Mouse (Mus musculus) cerebellum, adult 9-11 months (tissue): ENCODE data around the gene Pmm1.
"Not testable (repeated sequence)": the region's sequence is repeated elsewhere in the genome, so short reads cannot be mapped to it uniquely, and the experiment has no call there.

Experiments used
- DNase-seq: peaks from one replicate; pipeline ENCODE4 v3.0.0; 2022

Gene Pmm1

DNA sequence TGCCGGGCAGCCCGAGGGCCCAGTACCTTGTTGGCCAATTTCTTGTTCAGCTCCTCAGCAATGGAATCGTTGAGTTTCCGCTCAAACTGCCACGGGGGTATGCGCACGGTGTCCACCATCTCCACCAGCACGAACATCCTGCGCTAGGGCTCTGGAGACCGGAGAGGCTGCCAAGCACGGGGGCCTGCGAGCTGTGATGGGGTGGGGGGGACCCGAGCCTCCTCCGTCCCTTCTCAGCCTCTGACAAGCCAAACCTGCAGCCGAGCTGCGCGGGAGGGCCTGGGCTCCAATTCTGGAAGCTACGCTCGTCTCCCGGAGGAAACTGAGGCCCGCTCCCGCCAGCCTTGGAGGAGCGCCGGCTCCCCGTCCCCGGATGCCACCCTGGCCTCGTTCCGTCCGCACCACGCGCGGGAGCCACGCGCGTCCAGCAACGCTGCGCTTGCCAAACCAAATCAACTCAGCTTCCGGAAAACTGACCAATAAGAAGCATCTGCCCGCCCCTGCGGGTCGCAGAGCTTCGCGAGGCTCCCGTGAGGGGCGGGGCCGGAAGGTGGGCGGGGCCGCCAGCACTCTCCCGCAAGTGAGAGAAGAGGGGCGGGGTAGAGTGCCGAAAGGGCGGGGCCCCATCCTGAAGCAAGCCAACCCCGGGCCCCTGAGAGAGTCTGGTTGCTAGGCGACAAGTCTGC is 34.8 kb downstream of the Pmm1 start, which contains the start of gene Polr3h:
Gene Polr3h (minus strand): TSS at position 481 of the 686 bp plus-strand sequence.
- DNase-seq: peak; percentile 95

DNA sequence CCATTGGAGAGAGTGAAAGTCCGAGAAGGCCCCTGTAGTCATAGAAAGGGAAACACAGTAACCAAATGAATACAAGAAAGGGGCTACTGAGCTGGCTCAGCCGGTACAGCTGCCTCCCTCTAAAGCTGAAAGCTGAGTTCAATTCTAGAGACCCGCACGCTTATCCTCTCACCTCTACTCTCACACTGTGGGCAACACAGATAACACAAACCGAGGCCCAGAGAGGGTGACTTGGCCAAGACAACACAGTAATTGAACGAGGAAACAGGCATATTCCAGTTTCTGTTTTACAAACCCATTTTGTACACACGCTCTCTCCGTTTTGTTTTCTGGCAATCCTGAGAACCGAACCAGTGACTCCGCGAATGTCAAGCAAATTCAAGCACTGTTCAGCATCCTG is 35.8 kb downstream of the Pmm1 start:
- DNase-seq: no peak

DNA sequence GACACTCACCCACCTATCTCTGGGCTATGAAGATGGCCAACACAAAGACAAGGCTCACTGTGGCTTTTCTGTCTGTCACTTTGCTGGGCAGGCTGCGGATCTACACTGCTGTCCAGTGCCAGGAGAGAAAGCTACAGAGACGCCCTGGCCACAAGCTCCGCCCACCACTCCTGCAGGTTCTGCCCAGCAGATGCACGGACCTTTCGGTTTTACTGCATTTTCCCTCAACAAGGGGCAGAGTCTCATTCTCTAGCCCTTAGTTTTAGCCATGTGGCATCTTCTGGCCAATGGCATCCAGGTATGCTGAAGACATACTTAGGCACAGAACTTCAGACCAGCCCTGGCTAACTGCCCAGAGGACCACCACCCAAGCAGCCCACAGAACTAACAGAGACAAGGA is 39.5 kb downstream of the Pmm1 start:
- DNase-seq: peak; percentile 54

DNA sequence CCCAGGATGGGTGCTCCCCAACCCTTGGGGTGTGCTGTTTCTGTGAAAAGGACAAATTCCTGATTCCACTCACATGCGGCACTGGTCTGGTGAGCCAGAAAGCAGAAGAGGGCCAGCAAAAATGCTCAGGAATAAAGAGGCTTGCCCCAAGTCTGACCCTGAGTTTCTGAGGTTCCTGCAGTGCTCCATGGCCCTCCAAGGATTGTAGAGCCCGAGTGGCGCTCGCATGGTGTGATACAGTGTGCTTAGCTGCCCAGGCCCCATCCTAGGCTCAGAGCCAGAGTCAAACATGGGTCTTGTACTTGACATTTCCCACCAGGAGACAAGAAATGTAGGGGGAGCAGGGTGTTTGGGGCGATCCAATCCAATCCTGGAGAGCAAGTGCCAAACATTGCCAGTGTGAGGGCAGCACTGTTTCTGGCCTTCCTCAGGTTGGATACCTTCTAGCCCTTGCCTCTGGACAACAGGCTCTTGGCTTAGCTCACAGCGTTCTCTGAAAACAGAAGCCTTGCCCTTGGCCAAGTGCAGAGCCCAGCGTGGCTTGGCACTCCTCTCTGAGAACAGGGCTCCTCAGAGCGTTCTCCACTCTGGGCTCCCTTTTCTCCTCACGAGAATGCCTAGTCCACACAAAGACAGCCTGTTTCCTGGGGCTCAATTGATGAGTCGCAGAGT is 40.0 kb downstream of the Pmm1 start:
- DNase-seq: peak; percentile 76

DNA sequence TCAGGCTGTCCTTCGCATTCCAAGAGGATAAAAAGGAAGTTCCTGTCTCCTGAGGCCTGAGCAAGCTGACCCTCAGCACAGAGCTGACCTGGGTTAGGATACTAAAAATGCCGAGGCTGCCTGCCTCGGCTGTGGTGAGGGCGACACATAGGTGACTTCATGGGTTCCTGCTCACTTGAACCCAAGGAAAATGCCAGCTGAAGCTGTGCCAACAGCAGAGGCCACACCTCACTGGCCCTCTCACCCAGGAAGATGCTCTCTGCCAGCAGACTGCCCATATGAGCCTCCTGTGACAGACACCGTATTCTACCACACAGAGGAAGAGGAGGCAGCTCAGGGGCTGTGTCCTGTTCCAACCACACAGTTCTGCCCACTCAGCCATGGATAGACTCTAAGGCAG is 41.7 kb downstream of the Pmm1 start:
- DNase-seq: peak; percentile 61

DNA sequence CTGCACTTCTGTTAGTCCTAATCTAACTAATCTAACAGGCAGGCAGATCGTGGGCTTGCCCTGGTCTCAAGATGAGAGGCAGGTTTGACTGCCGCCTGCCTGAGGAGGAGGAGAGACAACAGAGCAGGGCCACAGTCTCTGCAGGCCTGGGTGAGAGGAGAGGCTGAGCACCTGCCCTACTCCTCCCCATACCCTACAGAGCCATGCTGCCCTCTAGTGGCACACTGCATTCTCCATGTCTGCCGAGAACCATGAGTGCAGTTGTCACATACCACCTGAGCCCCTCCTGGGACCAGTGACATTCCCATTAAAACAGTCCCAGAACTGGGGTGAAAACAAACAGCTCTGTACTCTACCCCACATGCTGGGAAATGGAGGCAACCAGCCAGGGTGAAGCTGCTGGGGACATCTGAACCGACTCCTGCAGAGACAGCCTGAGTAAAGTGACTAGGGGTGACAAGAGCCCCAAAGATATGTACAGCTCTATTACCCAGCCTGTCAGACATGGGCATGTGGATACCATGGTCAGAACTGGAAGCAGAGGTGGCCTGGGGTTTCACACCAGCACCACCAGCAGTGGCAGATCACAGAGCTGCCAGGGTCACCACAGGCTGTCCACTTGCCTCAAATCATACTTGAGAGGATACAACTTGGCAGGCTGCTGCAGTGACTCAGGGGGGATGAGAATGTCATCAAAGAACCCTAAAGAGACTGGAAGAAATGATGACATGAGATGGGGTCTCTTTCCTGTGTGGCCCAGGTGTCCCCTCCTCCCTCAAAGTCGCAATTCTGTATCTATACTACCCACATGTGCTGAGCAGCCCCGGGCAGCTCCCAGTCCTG is 42.9 kb downstream of the Pmm1 start:
- peak; percentile 70 for DNase-seq

DNA sequence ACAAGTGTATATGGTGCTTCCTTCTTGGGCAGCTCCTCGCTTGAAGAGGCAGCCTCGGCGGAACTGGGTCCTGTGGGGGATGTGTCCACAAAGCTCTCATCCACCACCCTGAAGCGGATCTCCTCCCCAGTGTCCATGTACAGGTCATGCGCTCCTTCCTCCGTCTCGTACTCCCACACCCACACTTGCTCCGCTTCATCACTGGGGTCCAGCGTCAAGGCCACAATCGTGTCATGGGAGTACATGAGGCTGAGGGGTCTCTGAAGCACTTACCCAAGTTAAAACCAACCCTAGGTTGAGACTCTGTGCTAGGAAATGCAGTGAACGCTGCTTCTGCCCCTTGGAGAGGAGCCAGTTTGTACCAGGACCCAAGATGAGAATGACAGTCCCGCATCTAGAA is 43.5 kb downstream of the Pmm1 start:
- no peak for DNase-seq

DNA sequence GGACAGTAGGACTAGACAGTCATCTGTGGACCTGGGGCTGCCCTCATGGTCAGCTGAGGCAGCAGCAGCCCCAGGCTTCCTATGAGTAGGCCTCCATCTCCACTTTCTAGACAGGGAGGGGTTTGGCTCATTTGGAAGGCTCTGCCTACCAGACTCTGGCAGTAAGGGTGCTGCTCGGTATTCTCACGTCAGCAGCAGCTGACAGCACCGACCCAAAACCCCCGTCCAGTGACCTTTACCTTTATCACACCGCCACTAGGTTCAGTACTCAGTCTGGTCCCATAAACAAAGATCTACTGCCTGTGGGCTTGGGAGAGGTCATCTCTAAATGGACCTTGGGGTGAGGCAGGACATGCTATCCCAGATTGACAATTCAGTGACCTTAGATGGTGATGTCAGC is 45.1 kb downstream of the Pmm1 start:
- no peak for DNase-seq

DNA sequence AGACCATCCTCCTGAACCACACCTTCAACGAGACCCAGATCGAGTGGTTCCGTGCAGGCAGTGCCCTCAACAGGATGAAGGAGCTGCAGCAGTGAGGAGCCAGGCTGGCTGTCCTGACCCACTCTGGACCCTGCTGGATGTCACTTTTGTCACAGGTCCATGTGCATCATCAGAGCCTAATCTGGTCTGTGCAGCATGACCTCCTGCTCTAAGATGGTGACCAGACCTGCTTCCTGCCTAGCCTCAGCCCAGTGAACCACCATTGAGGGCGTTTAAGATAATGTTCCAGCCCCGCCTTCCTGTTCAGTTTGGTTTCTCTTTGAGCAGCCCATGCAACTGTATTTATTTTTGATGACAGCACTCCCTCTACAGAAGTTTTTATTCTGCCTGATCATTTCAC is 46.1 kb downstream of the Pmm1 start:
- DNase-seq: no peak

DNA sequence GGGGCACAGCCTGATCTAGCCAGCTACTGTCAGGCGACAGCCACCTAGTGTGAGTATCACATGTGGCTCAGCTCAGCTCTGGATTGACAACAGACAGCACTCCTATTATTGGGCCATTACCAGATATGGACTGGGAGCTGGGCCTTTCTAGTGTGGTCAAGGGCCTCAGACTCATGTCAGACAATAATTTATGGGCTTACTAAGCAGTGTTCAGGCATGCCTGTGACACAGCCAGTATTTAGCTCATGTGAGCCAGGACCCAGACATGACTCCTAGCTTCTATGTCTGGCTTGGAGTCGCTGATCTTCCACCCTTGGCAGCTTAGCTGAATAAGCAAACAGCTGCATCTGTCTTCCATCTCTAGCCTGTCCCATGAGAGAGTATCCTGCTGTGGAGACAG is 48.2 kb downstream of the Pmm1 start:
- no peak for DNase-seq

DNA sequence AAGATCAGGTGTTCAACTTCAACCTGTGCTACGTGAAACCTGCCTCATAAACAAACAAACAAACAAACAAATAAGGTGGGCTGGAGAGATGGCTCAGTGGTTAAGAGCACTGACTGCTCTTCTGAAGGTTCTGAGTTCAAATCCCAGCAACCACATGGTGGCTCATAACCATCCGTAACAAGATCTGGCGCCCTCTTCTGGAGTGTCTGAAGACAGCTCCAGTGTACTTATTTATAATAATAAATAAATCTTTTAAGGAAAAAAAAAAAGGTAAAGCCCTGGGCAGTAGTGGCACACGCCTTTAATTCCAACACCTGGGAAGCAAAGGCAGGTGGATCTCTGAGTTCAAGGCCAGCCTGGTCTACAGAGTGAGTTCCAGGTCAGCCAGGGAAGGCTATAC is 52.0 kb downstream of the Pmm1 start:
- DNase-seq: not testable (repeated sequence)

DNA sequence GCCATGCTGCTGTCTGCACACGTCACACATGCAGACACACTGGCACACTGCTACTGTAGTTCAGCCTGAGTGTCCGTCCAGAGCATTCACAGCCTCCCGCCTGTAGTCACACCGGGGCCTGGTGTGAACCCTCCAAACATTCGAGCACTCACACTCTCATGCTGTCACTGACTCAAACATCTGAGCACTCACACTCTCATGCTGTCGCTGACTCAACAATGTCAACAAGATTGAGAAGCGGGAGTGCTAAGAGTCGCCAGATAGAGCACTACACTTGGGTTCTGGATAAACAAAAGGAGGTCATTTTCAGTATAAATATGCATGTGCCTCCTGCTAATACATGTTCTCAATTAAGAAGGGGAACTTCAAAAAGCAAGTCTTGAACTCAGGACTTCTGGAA is 52.8 kb downstream of the Pmm1 start:
- DNase-seq: no peak

DNA sequence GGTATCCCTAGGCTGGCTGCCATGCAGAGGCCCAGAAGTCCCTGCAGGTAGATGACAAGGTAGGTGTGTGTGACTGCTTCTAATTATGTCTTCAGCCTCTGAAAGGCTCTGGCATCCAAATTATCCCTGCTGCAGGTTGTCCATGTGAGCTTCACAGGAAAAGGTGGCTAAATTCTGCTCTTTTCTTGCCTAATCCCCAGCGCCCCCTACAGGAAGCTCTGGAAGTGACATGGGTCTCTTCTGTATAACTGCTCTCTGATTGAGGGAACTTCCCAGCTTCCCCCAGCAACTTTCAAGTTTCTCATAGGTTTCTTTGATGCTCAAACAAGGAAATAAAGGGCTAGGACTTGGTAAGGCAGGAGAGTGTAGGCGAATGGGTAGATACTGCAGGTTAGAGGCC is 55.8 kb downstream of the Pmm1 start:
- DNase-seq: peak; percentile 68
